Mouse (Mus musculus): ENCODE data around the gene Olfr951. TPM values are rescaled to one million over a fixed set of nuclear protein-coding genes. Genes with fewer than 3 reads are reported as not detected.

Gene Olfr951
- polyA plus RNA-seq (2014; fragmentation: Nextera tagmentation; extraction: Ambion mirVana), result not detected in 2 replicates

GRCm38 (mm10) chr9:39387110-39387509 is at the start of gene Olfr951:
TSS of gene Olfr951 (plus strand) at chr9:39387410.
- ATAC-seq (replicated peaks; ENCODE audit: low FRiP score) (no peak), DNase-seq (ENCODE audit: low spot score) (no peak)
- Histone ChIP-seq H3K9me3 (ENCODE audit: control insufficient read depth, low read length) (no peaks in the 10 kb centered on the region), H3K4me1 (replicated peaks; ENCODE audit: control insufficient read depth, insufficient read depth, low read length) (no peaks in the 10 kb centered on the region), H3K27ac (ENCODE audit: low read depth, low read length) (no peak within 1 kb of the TSS), H3K27me3 (replicated peaks; ENCODE audit: control insufficient read depth, insufficient read depth, low read length) (no peaks in the 10 kb centered on the region), H3K9ac (ENCODE audit: low read depth, low read length) (no peak within 1 kb of the TSS), H3K36me3 (ENCODE audit: control insufficient read depth, insufficient read depth, low read length) (no peaks in the 10 kb centered on the region), H3K4me3 (ENCODE audit: low read depth, low read length) (no peak within 1 kb of the TSS), H3K4me2 (no peak within 1 kb of the TSS)
- 90% methylated on average over 2 of the region's 2 CpGs for WGBS

GRCm38 (mm10) chr9:39427048-39427447 is 39.8 kb downstream of the Olfr951 start, which contains the start of gene Olfr952:
TSS of gene Olfr952 (minus strand) at chr9:39427148.
- Histone ChIP-seq H3K4me2 (no peak within 1 kb of the TSS), H3K27me3 (replicated peaks; ENCODE audit: control insufficient read depth, insufficient read depth, low read length) (no peaks in the 10 kb centered on the region), H3K36me3 (ENCODE audit: control insufficient read depth, insufficient read depth, low read length) (no peaks in the 10 kb centered on the region), H3K4me3 (ENCODE audit: low read depth, low read length) (no peak within 1 kb of the TSS), H3K27ac (ENCODE audit: low read depth, low read length) (no peak within 1 kb of the TSS), H3K9ac (ENCODE audit: low read depth, low read length) (no peak within 1 kb of the TSS), H3K4me1 (replicated peaks; ENCODE audit: control insufficient read depth, insufficient read depth, low read length) (no peaks in the 10 kb centered on the region), H3K9me3 (ENCODE audit: control insufficient read depth, low read length) (no peaks in the 10 kb centered on the region)
- ATAC-seq (replicated peaks; ENCODE audit: low FRiP score), result no peak
- no peak for DNase-seq (ENCODE audit: low spot score)

Other genes starting within 250 kb of the Olfr951 start
- gene Olfr943, start 221.1 kb upstream of the Olfr951 start, polyA plus RNA-seq (2014; fragmentation: Nextera tagmentation; extraction: Ambion mirVana), result not detected in 2 replicates
- not detected in 2 replicates for gene Olfr944, start 185.5 kb upstream of the Olfr951 start, polyA plus RNA-seq (2014; fragmentation: Nextera tagmentation; extraction: Ambion mirVana)
- not detected in 2 replicates for gene Olfr1537, start 137.4 kb upstream of the Olfr951 start, polyA plus RNA-seq (2014; fragmentation: Nextera tagmentation; extraction: Ambion mirVana)
- gene Olfr945, start 110.6 kb upstream of the Olfr951 start, polyA plus RNA-seq (2014; fragmentation: Nextera tagmentation; extraction: Ambion mirVana), result not detected in 2 replicates
- not detected in 2 replicates for gene Olfr948, start 61.4 kb upstream of the Olfr951 start, polyA plus RNA-seq (2014; fragmentation: Nextera tagmentation; extraction: Ambion mirVana)
- not detected in 2 replicates for gene Olfr952, start 39.7 kb downstream of the Olfr951 start, polyA plus RNA-seq (2014; fragmentation: Nextera tagmentation; extraction: Ambion mirVana)
- gene Olfr954, start 69.3 kb downstream of the Olfr951 start, polyA plus RNA-seq (2014; fragmentation: Nextera tagmentation; extraction: Ambion mirVana), result not detected in 2 replicates
- gene Olfr955, start 84.5 kb downstream of the Olfr951 start, polyA plus RNA-seq (2014; fragmentation: Nextera tagmentation; extraction: Ambion mirVana), result not detected in 2 replicates
- not detected in 2 replicates for gene Olfr44, start 106.6 kb downstream of the Olfr951 start, polyA plus RNA-seq (2014; fragmentation: Nextera tagmentation; extraction: Ambion mirVana)
- gene Olfr957, start 128.4 kb downstream of the Olfr951 start, polyA plus RNA-seq (2014; fragmentation: Nextera tagmentation; extraction: Ambion mirVana), result not detected in 2 replicates
- gene Olfr958, start 166.6 kb downstream of the Olfr951 start, polyA plus RNA-seq (2014; fragmentation: Nextera tagmentation; extraction: Ambion mirVana), result not detected in 2 replicates
- not detected in 2 replicates for gene Olfr959, start 188.2 kb downstream of the Olfr951 start, polyA plus RNA-seq (2014; fragmentation: Nextera tagmentation; extraction: Ambion mirVana)
- gene AW551984, start 217.0 kb downstream of the Olfr951 start, polyA plus RNA-seq (2014; fragmentation: Nextera tagmentation; extraction: Ambion mirVana), result 10.6 and 13.7 TPM in 2 replicates
- gene Olfr148, start 223.2 kb downstream of the Olfr951 start, polyA plus RNA-seq (2014; fragmentation: Nextera tagmentation; extraction: Ambion mirVana), result not detected in 2 replicates
- not detected in 2 replicates for gene Olfr960, start 234.0 kb downstream of the Olfr951 start, polyA plus RNA-seq (2014; fragmentation: Nextera tagmentation; extraction: Ambion mirVana)